Mouse (Mus musculus) lung, adult 10 weeks (tissue): ENCODE measurements around the gene Gm39115. TPM values are rescaled to one million over a fixed set of nuclear protein-coding genes. Genes with fewer than 3 reads are reported as not detected.

Experiments used
- polyA plus RNA-seq: library from polyadenylated mRNA; stranded (reverse); fragments of 350-450 nt; fragmentation: Illumina TruSeq; extraction: RNeasy Lipid Tissue Mini Kit (QIAGEN cat#74804); gene quantifications from one replicate; pipeline ENCODE4 v1.2.3, GENCODE M21; 2014; ENCODE audit warnings: low read depth, low replicate concordance; ENCODE audit not compliant: insufficient read depth

Gene Gm39115
- polyA plus RNA-seq, result not detected

GRCm38 (mm10) chr7:142135934-142136333 is at the start of gene Gm39115:
Gene Gm39115, minus strand, starts transcription at chr7:142136034.

DNA sequence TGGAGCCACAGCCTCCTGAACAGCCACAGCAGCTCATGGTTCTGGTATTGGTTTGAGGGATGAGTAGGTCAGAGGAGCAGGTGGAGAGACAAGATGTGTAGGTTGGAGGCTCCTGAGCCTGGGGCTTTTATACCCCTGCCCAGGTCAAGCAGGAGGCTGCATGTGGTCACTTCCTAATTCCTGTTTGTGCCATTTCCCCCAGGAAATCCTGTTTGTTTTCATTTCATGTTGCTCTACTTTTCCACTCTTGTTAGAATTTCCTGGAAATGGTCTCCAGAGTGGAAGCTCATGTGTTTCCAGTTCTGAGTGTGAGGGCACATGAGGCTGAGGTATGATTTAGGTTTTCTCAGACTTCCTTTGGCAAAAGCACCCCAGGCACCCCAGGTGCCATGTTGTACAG is 40.1 kb upstream of the Gm39115 start, which contains the start of gene Krtap5-2:
Krtap5-2 (minus strand) TSS at position 101 of the 400 bp plus-strand sequence.

DNA sequence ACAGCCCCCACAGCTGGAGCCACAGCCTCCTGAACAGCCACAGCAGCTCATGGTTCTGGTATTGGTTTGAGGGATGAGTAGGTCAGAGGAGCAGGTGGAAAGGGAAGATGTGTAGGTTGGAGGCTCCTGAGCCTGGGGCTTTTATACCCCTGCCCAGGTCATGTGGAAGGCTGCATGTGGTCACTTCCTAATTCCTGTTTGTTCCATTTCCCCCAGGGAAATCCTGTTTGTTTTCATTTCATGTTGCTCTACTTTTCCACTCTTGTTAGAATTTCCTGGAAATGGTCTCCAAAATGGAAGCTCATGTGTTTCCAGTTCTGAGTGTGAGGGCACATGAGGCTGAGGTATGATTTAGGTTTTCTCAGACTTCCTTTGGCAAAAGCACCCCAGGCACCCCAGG is 29.8 kb upstream of the Gm39115 start, which contains the start of gene Gm4553:
Gm4553 (minus strand) TSS at position 101 of the 400 bp plus-strand sequence.

DNA sequence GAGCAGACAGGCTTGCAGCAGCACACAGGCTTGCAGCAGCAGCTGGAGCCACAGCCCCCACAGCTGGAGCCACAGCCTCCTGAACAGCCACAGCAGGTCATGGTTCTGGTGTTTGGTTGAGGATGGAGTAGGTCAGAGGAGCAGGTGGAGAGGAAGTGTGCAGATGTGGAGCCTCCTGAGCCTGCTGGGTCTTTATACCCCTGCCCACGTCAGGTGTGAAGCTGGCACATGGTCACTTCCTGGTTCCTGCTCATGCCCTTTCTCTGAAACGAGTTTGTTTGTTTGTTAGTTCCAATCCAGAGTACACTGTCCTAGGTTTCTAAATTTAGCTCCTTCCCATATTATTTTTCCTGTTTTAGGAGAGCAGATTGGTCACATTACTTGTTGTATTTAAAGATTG is 21.2 kb upstream of the Gm39115 start, which contains the start of gene Gm29735:
Gm29735 (minus strand) TSS at position 101 of the 400 bp plus-strand sequence.

DNA sequence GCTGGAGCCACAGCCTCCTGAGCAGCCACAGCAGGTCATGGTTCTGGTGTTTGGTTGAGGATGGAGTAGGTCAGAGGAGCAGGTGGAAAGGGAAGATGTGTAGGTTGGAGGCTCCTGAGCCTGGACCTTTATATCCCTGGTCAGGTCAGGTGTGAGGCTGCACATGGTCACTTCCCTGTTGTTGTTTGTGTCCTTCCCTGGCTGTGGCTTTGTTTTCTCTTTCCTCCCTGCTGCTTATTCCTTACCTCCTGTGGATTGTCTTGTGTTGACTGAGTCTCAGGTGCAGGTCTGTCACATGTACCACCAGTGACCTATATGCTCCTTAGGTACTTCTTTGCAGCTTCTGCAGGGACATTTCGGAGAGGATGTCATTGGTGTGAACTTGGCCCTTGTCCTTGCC is 8.7 kb upstream of the Gm39115 start, which contains the start of gene Gm45337:
Gm45337 (minus strand) TSS at position 101 of the 400 bp plus-strand sequence.

DNA sequence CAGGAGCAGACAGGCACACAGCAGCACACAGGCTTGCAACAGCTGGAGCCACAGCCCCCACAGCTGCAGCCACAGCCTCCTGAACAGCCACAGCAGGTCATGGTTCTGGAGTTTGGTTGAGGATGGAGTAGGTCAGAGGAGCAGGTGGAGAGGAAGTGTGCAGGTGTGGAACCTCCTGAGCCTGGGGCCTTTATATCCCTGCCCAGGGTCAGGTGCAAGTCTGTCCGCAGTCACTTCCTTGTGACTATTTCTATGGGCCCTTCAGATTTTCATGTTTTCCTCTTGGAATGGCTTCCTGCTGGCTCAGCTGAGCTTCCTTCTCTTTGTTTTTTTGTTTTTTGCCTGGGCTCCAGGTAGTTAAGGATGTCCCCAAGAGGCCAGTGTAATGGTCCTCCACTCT is 15.2 kb downstream of the Gm39115 start, which contains the start of gene Gm45618:
Gm45618 (minus strand) TSS at position 101 of the 400 bp plus-strand sequence.

DNA sequence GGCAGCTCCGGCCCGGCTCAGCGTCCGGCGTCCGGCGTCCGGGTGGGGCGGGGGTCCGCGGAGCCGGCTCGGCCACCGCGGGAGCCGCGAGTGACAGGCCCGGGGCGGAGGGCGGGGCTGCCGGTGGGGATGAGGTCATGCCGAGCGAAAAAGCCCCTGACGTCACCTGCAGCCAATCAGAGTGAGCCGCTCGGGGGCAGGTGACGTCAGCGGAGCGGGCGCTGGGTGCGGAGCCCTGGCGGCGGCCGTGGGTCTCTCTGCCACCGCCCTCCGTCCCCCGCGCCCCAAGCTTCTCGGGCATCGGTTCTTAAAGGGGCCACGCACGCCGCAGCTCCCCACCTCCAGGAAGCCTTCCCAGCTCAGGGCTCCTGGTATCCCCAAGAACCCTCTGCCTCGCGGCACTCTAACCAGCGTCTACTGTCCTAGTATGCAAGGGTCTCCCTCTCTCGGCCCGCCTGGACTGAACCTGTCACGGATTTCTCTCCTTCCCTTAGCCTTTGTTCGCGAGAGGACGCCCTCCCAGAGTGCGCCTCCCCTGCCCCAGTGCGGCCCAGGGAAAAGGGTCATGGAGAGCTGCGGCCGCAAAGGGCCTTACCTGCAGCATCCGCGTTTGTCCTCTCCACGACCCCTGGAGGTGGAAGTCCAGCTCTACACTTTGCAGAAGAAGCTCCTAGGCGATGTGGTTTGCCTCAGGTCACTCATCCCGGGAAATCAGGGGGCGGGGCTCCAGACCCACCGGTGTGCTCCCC is 40.5 kb downstream of the Gm39115 start, which contains the start of gene Dusp8:
Dusp8 (minus strand) TSS at position 661 of the 749 bp plus-strand sequence.

Other genes with a start within 250 kb of the Gm39115 start
- gene Tollip, start 217.5 kb downstream of the Gm39115 start, polyA plus RNA-seq, result 35.3 TPM
- gene Brsk2, start 186.3 kb downstream of the Gm39115 start, polyA plus RNA-seq, result not detected
- gene Mob2, start 75.0 kb downstream of the Gm39115 start, polyA plus RNA-seq, result 60.9 TPM
- 10.8 TPM for gene Dusp8, start 40.2 kb downstream of the Gm39115 start, polyA plus RNA-seq
- not detected for gene Gm45618, start 15.3 kb downstream of the Gm39115 start, polyA plus RNA-seq
- not detected for gene Gm45337, start 8.6 kb upstream of the Gm39115 start, polyA plus RNA-seq
- not detected for gene Gm29735, start 21.1 kb upstream of the Gm39115 start, polyA plus RNA-seq
- gene Gm4553, start 29.7 kb upstream of the Gm39115 start, polyA plus RNA-seq, result not detected
- not detected for gene Krtap5-2, start 40.0 kb upstream of the Gm39115 start, polyA plus RNA-seq
- gene Gm10153, start 54.4 kb upstream of the Gm39115 start, polyA plus RNA-seq, result not detected
- not detected for gene Krtap5-3, start 65.3 kb upstream of the Gm39115 start, polyA plus RNA-seq
- gene Gm7579, start 75.8 kb upstream of the Gm39115 start, polyA plus RNA-seq, result not detected
- gene Krtap5-5, start 93.9 kb upstream of the Gm39115 start, polyA plus RNA-seq, result not detected
- gene Gm40460, start 105.0 kb upstream of the Gm39115 start, polyA plus RNA-seq, result not detected
- gene Gm2431, start 122.3 kb upstream of the Gm39115 start, polyA plus RNA-seq, result not detected
- not detected for gene Gm4559, start 138.3 kb upstream of the Gm39115 start, polyA plus RNA-seq
- not detected for gene Krtap5-1, start 161.1 kb upstream of the Gm39115 start, polyA plus RNA-seq
- not detected for gene Krtap5-4, start 167.5 kb upstream of the Gm39115 start, polyA plus RNA-seq
- 17.5 TPM for gene Ifitm10, start 237.7 kb upstream of the Gm39115 start, polyA plus RNA-seq
- not detected for gene Gm49369, start 246.6 kb upstream of the Gm39115 start, polyA plus RNA-seq